Mouse (Mus musculus): ENCODE data around the gene Slc35b1.

The Slc35b1 gene

DNA sequence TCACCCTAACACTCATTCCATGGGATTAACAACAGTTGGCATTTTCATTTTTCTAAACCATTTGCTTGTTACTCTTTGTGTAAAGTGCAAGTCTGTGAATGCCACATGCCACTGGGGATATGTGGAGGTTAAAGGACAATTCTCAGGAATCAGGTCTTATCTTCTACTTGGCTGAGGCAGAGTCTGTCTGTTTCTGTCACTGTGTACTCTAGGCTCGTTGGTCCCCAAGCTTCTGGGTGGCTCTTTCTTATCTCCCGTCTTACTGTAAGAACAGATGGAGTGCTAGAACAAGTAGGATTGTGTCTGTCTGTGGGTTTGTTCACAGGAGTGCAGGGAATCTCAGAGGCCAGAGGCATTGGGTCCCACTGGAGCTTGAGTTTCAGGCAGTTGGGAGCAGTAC is 46.9 kb downstream of the Slc35b1 start:
- no peak for DNase-seq (ENCODE audit: low spot score)

DNA sequence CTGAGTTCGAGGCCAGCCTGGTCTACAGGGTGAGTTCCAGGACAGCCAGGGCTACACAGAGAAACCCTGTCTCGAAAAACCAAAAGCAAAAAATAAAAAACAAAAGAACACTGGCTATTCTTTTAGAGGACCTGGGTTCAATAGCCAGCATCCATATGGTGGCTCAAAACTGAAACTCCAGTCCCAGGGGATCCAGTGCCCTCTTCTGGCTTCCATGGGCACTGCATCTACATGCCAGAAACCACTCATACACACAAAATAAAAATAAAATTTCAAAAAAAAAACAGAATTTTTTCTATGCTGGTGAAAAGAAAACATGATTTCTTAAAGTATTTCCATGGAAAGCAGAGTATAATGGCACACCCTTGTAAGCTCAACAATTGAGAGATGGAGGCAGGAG is 47.7 kb downstream of the Slc35b1 start:
- DNase-seq (ENCODE audit: low spot score): peak; percentile 36
